Mouse (Mus musculus) spleen, adult 2 months (tissue): Measurements from ENCODE around the gene Lrrc8d.

Experiments used
- CTCF ChIP-seq: fragments of 200-500 bp; IDR thresholded peaks from 2 replicates; pipeline ENCODE4 v1.5.1; 2011; ENCODE audit warnings: mild to moderate bottlenecking, inconsistent platforms; ENCODE audit not compliant: insufficient read depth, insufficient read length, insufficient replicate concordance; ENCODE audit errors: extremely low read depth
- POLR2A ChIP-seq: fragments of 200-500 bp; IDR thresholded peaks from 2 replicates; pipeline ENCODE4 v1.6.1; 2011; ENCODE audit warnings: low read depth, low read length, inconsistent platforms

DNA sequence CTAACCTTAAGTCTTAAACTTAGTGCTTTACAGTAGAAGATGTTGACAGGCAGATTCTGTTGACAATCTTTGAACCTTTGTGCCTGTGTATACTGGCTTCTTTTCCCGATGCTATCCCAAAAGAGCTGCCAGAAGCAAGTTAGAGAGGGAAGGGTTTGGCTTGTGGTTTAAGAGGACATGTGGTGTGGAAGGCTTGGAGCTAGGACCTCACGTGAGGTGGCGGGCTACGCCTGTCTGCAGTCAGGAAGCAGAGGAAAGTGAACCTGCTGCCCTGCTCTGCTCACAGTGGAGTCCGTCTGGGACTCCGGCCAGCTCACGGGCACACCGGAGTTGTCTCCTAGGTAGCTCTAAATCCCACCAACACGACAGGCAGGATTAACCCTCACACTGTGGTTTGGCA, 59.1 kb downstream of the Lrrc8d start:
- TF ChIP-seq POLR2A = no peak
- no peak for TF ChIP-seq CTCF
